Mouse (Mus musculus) monocyte, adult 5-6 weeks (primary cell): ENCODE measurements around the gene Poc1b. TPM values are rescaled to one million over a fixed set of nuclear protein-coding genes. Genes with fewer than 3 reads are reported as not detected.
A peak's percentile ranks its signal among the peaks of the same experiment; 100 is the strongest.

Source experiments
- ATAC-seq: fragments of 153-309, 156-312 bp; replicated peaks from 2 replicates; pipeline ENCODE4 v1.8.0; 2017; ENCODE audit warnings: mild to moderate bottlenecking; ENCODE audit not compliant: low TSS enrichment, insufficient number of reproducible peaks, severe bottlenecking, poor library complexity, low FRiP score
- total RNA-seq: library from RNA; stranded (forward); fragments of 200-1000, 200-491, 200-594 nt; gene quantifications from 3 replicates; pipeline ENCODE4 v1.2.3, GENCODE M21; 2017

Gene Poc1b
- 3.5 to 11.2 TPM (median 9.5 TPM) in 3 replicates for total RNA-seq

GRCm38 (mm10) chr10:99106703-99107631 lies at the start of gene Poc1b:
Gene Poc1b, plus strand, starts transcription at chr10:99107036.
- peak; percentile 67 for ATAC-seq

- ATAC-seq = no peak
Measured at GRCm38 (mm10) chr10:99060588-99060987, 46.2 kb upstream of the Poc1b start.

GRCm38 (mm10) chr10:99061418-99061817 lies 45.4 kb upstream of the Poc1b start:
- ATAC-seq = no peak

GRCm38 (mm10) chr10:99062546-99062945 lies 44.3 kb upstream of the Poc1b start:
- ATAC-seq = no peak

GRCm38 (mm10) chr10:99076113-99076895 lies 30.5 kb upstream of the Poc1b start:
- no peak for ATAC-seq

GRCm38 (mm10) chr10:99078621-99079020 lies 28.2 kb upstream of the Poc1b start:
- no peak for ATAC-seq

GRCm38 (mm10) chr10:99081569-99081990 lies 25.3 kb upstream of the Poc1b start:
- no peak for ATAC-seq

- ATAC-seq = no peak
Measured at GRCm38 (mm10) chr10:99083431-99084003, 23.3 kb upstream of the Poc1b start.

- ATAC-seq = peak; percentile 67
Measured at GRCm38 (mm10) chr10:99084397-99085239, 22.2 kb upstream of the Poc1b start.

GRCm38 (mm10) chr10:99085240-99085587 lies 21.6 kb upstream of the Poc1b start:
- no peak for ATAC-seq

- ATAC-seq = no peak
Measured at GRCm38 (mm10) chr10:99086029-99086428, 20.8 kb upstream of the Poc1b start.

GRCm38 (mm10) chr10:99089906-99090305 lies 16.9 kb upstream of the Poc1b start:
- ATAC-seq = no peak

GRCm38 (mm10) chr10:99093364-99093763 lies 13.5 kb upstream of the Poc1b start:
- no peak for ATAC-seq

GRCm38 (mm10) chr10:99095114-99095513 lies 11.7 kb upstream of the Poc1b start:
- no peak for ATAC-seq

GRCm38 (mm10) chr10:99097374-99097773 lies 9.5 kb upstream of the Poc1b start:
- ATAC-seq = peak; percentile 73; the same call in 1 of the 2 replicates

GRCm38 (mm10) chr10:99105522-99105921 lies 1.3 kb upstream of the Poc1b start:
- ATAC-seq = no peak

- ATAC-seq = no peak
Measured at GRCm38 (mm10) chr10:99106311-99106702, 529 bp upstream of the Poc1b start.

- peak; percentile 92 for ATAC-seq
Measured at GRCm38 (mm10) chr10:99107964-99108363, 1.1 kb downstream of the Poc1b start, which contains the start of gene Galnt4. Gene Galnt4, plus strand, starts transcription at chr10:99108159.
